Mouse (Mus musculus) NIH3T3 (cell line): ENCODE measurements around the gene Musk.

Experiments
- DNase-seq: peaks from one replicate; pipeline ENCODE4 v3.0.0-alpha.2; 2012; ENCODE audit warnings: low read depth

Musk gene

DNA sequence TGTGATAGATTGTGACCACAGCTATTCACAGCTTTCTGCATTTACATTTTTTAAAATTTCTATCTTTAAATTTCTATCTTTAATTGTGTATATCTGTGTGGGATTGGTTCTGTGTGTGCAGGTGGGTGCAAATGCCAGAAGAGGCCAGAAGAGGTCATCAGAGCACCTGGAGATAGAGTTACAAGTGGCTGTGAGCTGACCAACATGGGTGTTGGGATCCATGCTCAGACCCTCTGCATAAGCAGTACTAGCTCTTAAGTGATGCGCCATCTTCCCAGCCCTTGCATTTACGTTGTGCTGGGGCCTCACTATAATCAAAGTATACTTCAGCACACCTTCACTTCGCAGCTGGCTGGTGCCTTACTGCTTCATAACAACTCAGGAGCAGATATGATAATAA lies 129.8 kb downstream of the Musk start:
- no peak for DNase-seq

DNA sequence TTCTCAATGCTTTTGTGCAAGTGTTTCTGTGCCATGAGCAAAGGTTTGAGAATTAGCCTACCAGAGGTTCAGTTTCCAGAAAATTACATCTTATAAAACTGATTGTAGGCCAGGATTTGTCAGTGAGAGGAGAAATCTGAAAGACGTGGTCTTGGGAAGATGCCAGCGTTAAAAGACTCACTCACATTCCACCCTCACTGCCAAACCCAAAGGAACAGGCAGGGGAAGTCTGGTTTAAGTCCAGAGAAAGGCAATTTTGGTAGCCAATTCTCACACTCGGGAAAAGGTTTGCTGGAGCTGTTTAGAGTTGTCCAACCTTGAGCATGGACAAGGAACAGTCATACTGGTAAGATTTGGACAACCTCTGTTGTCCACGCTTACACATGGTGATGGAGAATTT lies 131.6 kb downstream of the Musk start:
- DNase-seq, result peak; percentile 98

DNA sequence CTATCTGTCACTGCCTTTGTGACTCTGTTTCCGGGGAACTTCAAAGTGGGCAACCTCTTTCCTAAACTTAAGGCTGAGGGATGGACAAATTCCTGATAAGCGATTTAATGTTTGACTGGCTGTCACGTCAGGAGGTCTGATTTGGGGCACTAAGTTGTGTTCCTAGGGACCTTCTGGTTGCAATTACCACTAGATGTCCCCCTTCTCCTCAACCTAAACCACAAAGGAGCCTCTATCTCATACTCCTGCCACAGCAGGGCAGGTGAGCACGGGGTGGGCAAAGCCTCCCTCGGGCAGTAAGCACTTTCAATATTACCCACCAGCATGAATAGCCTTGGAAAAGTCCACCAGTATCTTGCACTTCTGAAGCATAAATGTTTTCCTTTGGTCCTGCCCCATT lies 133.5 kb downstream of the Musk start:
- no peak for DNase-seq

DNA sequence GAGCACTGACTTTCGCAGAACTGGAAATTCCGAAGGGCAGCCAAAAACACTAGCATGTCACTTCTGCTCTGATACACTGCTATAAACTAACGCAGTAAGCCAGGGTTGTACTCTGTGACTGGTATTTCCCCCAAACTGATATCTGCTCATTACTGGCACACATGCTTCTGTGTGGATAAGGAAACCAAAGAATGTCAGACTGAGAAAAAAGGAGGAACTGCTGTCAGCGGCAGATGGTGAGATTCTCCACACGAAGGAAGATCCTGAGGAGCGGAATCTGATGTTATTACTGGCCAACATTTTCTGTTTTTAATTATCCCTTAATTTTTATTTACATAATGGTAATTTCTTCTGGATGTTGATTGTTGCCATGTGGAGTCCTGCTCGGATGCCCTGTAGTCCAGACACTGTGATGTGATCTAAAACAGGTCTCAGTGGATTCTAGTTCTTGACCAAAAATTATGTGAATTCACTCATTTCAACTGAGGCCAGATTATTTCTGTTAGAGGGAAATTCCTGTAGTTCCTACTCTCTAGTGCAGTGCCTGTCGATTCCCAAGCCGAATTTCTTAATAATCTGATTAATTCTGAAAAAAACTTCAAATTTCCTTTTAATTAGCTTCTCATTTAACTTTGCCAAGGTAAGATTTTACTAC lies 137.6 kb downstream of the Musk start:
- DNase-seq, result no peak
